Mouse (Mus musculus) lung, embryonic 14.5 days (tissue): ENCODE data around the gene Arsk. TPM values are rescaled to one million over a fixed set of nuclear protein-coding genes. Genes with fewer than 3 reads are reported as not detected.
A peak's percentile ranks its signal among the peaks of the same experiment; 100 is the strongest.

Experiments used
- ATAC-seq: fragments of 200-750 bp; cut with Nextera tagmentation; 2 replicates; pipeline ENCODE4 v1.8.0; 2017; ENCODE audit warnings: mild to moderate bottlenecking, moderate TSS enrichment, moderate library complexity; ENCODE audit not compliant: insufficient read depth
- DNase-seq: peaks from one replicate; pipeline ENCODE4 v3.0.0-alpha.2; 2015
- H3K27ac ChIP-seq: fragments of 300-500 bp; sonication (generic); 2 replicates; pipeline ENCODE4 v1.5.1; 2014; ENCODE audit warnings: low read depth, mild to moderate bottlenecking, moderate library complexity
- H3K27me3 ChIP-seq: fragments of 300-500 bp; sonication (generic); 2 replicates; pipeline ENCODE4 v1.6.1; 2014; ENCODE audit warnings: low read length, control low read depth; ENCODE audit not compliant: insufficient read depth
- H3K36me3 ChIP-seq: fragments of 300-500 bp; sonication (generic); 2 replicates; pipeline ENCODE4 v1.6.1; 2014; ENCODE audit warnings: control low read depth; ENCODE audit not compliant: insufficient read depth
- H3K4me1 ChIP-seq: fragments of 300-500 bp; sonication (generic); 2 replicates; pipeline ENCODE4 v1.6.1; 2014; ENCODE audit warnings: antibody characterized with exemption, control low read depth; ENCODE audit not compliant: insufficient read depth
- H3K4me2 ChIP-seq: fragments of 300-500 bp; sonication (generic); 2 replicates; pipeline ENCODE4 v1.6.1; 2014; ENCODE audit warnings: mild to moderate bottlenecking
- H3K4me3 ChIP-seq: fragments of 300-500 bp; sonication (generic); 2 replicates; pipeline ENCODE4 v1.5.1; 2014; ENCODE audit warnings: low read depth, low read length
- H3K9ac ChIP-seq: fragments of 300-500 bp; sonication (generic); 2 replicates; pipeline ENCODE4 v1.6.1; 2014
- H3K9me3 ChIP-seq: fragments of 300-500 bp; sonication (generic); 2 replicates; pipeline ENCODE4 v1.6.1; 2016; ENCODE audit warnings: low read depth, low read length, control low read depth
- CTCF ChIP-seq: IDR thresholded peaks from 2 replicates; pipeline ENCODE4 v1.5.1; 2016; ENCODE audit warnings: antibody characterized with exemption, low read depth
- WGBS: fragments of 180-500 bp; shearing (Covaris S2); extraction: QIAGEN DNeasy Blood & Tissue Kit; methylation state at CpG from one replicate; pipeline ENCODE4 v1.1.7; 2014; 5-methylcytosine and 5-hydroxymethylcytosine counted together
- polyA plus RNA-seq: library from polyadenylated mRNA; unstranded; fragments of >200 nt; fragmentation: Nextera tagmentation; extraction: Ambion mirVana; gene quantifications from 2 replicates; pipeline ENCODE4 v1.2.1, GENCODE M21; 2014

Arsk gene
- polyA plus RNA-seq, 1 experiment from 2014 or later: 7.6 TPM

DNA sequence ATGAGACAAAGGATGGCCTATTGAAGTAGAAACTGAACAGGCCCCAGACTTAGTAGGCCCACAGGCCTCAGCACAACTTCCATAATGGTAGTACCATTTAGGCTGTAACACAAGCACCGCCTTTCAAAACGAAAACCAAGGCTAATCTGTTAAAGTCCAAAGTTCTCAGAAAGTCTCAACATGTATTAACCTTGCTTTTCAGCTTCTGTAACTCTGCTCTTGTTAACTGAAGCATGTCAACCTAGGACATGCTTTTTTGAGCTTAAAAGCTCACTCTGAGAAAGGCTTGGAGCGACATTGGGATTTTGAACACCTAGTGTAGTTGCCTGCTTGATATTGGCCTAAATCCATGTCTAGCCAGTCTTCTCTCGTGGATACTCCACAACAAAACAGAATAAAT is 38.9 kb downstream of the Arsk start:
- Histone ChIP-seq H3K27me3 (peaks cover 32% of the 10 kb centered on the region), H3K4me1 (0 out of 2 replicates have a peak, but pooled peaks cover 5% of the 10 kb centered on the region), H3K36me3 (0 out of 2 replicates have a peak, but pooled peaks cover 12% of the 10 kb centered on the region), H3K27ac (no peak overlapping the region), H3K4me3 (no peak overlapping the region), H3K4me2 (no peak overlapping the region), H3K9me3 (no peaks in the 10 kb centered on the region), H3K9ac (no peak overlapping the region)
- ATAC-seq: no peak
- no peak for DNase-seq
- TF ChIP-seq CTCF: no peak
- 82% methylated on average over 4 of the region's 4 CpGs for WGBS

GRCm38 (mm10) chr13:76057267-76058069 is 41.0 kb downstream of the Arsk start:
- no peaks in the 10 kb centered on the region for H3K9me3 ChIP-seq
- no peak overlapping the region for H3K4me2 ChIP-seq
- H3K4me1 ChIP-seq: 0 out of 2 replicates have a peak, but pooled peaks cover 5% of the 10 kb centered on the region
- 0 out of 2 replicates have a peak, but pooled peaks cover 5% of the 10 kb centered on the region for H3K36me3 ChIP-seq
- no peak overlapping the region for H3K27ac ChIP-seq
- DNase-seq (no peak), ATAC-seq (no peak)
- no peak for TF ChIP-seq CTCF
- peaks cover 46% of the 10 kb centered on the region for H3K27me3 ChIP-seq
- 72% methylated on average over 10 of the region's 10 CpGs for WGBS
- H3K9ac ChIP-seq: no peak overlapping the region
- no peak overlapping the region for H3K4me3 ChIP-seq

GRCm38 (mm10) chr13:76056896-76057266 is 41.6 kb downstream of the Arsk start, which contains the start of gene Gpr150:
Gene Gpr150, minus strand, starts transcription at chr13:76056996.
- WGBS: 12% methylated on average over 10 of the region's 10 CpGs
- Histone ChIP-seq H3K9me3 (no peaks in the 10 kb centered on the region), H3K9ac (peak within 1 kb of the TSS; percentile 30; the same call in 1 of the 2 replicates), H3K27me3 (peaks cover 46% of the 10 kb centered on the region), H3K4me1 (0 out of 2 replicates have a peak, but pooled peaks cover 5% of the 10 kb centered on the region), H3K27ac (no peak within 1 kb of the TSS), H3K4me2 (peak within 1 kb of the TSS; percentile 92), H3K36me3 (no peaks in the 10 kb centered on the region), H3K4me3 (peak within 1 kb of the TSS; percentile 47)
- DNase-seq (no peak), ATAC-seq (no peak)
- no peak for TF ChIP-seq CTCF

GRCm38 (mm10) chr13:76056261-76056724 is 42.2 kb downstream of the Arsk start:
- Histone ChIP-seq H3K4me1 (0 out of 2 replicates have a peak, but pooled peaks cover 5% of the 10 kb centered on the region), H3K9ac (peak overlapping the region; percentile 16; the same call in 1 of the 2 replicates), H3K4me2 (peak overlapping the region; percentile 92), H3K36me3 (no peaks in the 10 kb centered on the region), H3K4me3 (peak overlapping the region; percentile 47), H3K27ac (no peak overlapping the region), H3K9me3 (no peaks in the 10 kb centered on the region), H3K27me3 (peaks cover 46% of the 10 kb centered on the region)
- peak; percentile 59 for TF ChIP-seq CTCF
- peak; percentile 73 for DNase-seq
- under 1% methylated on average over 34 of the region's 34 CpGs for WGBS
- peak; percentile 89 for ATAC-seq

GRCm38 (mm10) chr13:76055391-76056232 is 42.8 kb downstream of the Arsk start:
- Histone ChIP-seq H3K27ac (no peak overlapping the region), H3K4me2 (peak overlapping the region; percentile 92), H3K36me3 (no peaks in the 10 kb centered on the region), H3K9ac (0 out of 2 replicates have a peak overlapping the region, but pooled peaks have one; percentile 30), H3K9me3 (no peaks in the 10 kb centered on the region), H3K27me3 (peaks cover 46% of the 10 kb centered on the region), H3K4me1 (0 out of 2 replicates have a peak, but pooled peaks cover 5% of the 10 kb centered on the region), H3K4me3 (peak overlapping the region; percentile 47)
- DNase-seq (peak; percentile 47), ATAC-seq (peak; percentile 69)
- WGBS: 1% methylated on average over 59 of the region's 59 CpGs
- TF ChIP-seq CTCF: no peak

DNA sequence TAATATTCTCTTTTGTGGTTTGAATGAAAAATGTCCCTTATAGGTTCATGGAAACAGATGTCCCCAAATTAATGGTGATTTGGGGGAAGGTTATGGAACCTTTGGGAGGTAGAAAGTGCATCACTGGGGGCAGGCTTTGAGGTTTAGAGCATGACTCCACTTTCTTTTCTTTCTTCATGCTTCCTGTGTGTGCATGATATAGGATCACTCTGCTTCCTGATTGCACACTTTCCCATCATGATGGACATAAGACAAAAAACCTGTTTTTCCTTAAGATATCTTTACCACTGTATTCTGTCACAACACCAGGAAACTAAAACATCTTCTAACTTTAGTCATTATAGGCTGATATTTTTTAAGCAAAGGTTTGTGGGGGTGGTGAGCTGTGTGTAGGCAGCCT is 53.5 kb downstream of the Arsk start:
- Histone ChIP-seq H3K4me2 (no peak overlapping the region), H3K27ac (no peak overlapping the region), H3K27me3 (no peaks in the 10 kb centered on the region), H3K9me3 (no peaks in the 10 kb centered on the region; the same call in 1 of the 2 replicates), H3K36me3 (no peaks in the 10 kb centered on the region), H3K4me3 (no peak overlapping the region), H3K4me1 (no peaks in the 10 kb centered on the region), H3K9ac (no peak overlapping the region)
- DNase-seq: no peak
- no peak for ATAC-seq
- no peak for TF ChIP-seq CTCF
